20 mouse cellular contexts compared by ENCODE assay signal in genomic region chr5:57797951-57798670, GRCm38 (mm10).
DNase-seq lines count a peak whose midpoint lies in the region; ATAC-seq and TF ChIP-seq lines count a peak whose summit lies in the region.
"Had no signal": no experiment of that assay in that cellular context is flagged by ENCODE, and none has a peak within 500 bp of the region (broad histone marks: within the 10 kb centered on the region; RNA-seq: fewer than 3 reads in every experiment).

No protein-coding gene starts in this region.

- H3K9me3 ChIP-seq in G1E (replicated peaks) = no peaks in the 10 kb centered on the region
- H3K9me3 ChIP-seq in embryonic facial prominence, embryonic 10.5 days = no peaks in the 10 kb centered on the region
- H3K9me3 ChIP-seq: forebrain, embryonic 13.5 days; heart, embryonic 12.5 days; hindbrain, embryonic 10.5 days had no signal

- ATAC-seq in G1E (ENCODE audit: extremely low read depth, insufficient number of reproducible peaks, low FRiP score, poor library complexity, severe bottlenecking) = peak; percentile 86
- ATAC-seq: forebrain, embryonic 13.5 days; forebrain, postnatal 0 days; hindbrain, embryonic 16.5 days; inflammation-experienced regulatory T-cells, adult 6 months; intestine, postnatal 0 days had no signal

- H3K27ac ChIP-seq in embryonic facial prominence, embryonic 10.5 days (replicated peaks) = no peak overlapping the region
- H3K27ac ChIP-seq: forebrain, embryonic 13.5 days; hindbrain, embryonic 10.5 days had no signal

- WGBS in embryonic facial prominence, embryonic 10.5 days = 86% methylated on average over 7 of the region's 7 CpGs

- no peaks in the 10 kb centered on the region for H3K27me3 ChIP-seq in G1E (ENCODE audit: insufficient read depth, low read length)
- H3K27me3 ChIP-seq in embryonic facial prominence, embryonic 10.5 days (replicated peaks; ENCODE audit: low read depth, poor library complexity, severe bottlenecking) = no peaks in the 10 kb centered on the region
- H3K27me3 ChIP-seq: CH12.LX; forebrain, embryonic 13.5 days; heart, embryonic 12.5 days had no signal

- H3K36me3 ChIP-seq in G1E (replicated peaks) = peaks cover 1% of the 10 kb centered on the region
- no peaks in the 10 kb centered on the region for H3K36me3 ChIP-seq in embryonic facial prominence, embryonic 10.5 days (replicated peaks)
- H3K36me3 ChIP-seq: heart, embryonic 12.5 days; hindbrain, embryonic 10.5 days had no signal

- H3K4me1 ChIP-seq in G1E (ENCODE audit: insufficient read depth, low read depth, low read length) = peaks cover 48% of the 10 kb centered on the region
- H3K4me1 ChIP-seq in embryonic facial prominence, embryonic 10.5 days = no peaks in the 10 kb centered on the region
- H3K4me1 ChIP-seq: forebrain, embryonic 13.5 days; heart, embryonic 12.5 days; hindbrain, embryonic 10.5 days had no signal

- DNase-seq in adrenal gland, adult (ENCODE audit: inconsistent age in 2 of 2, low spot score in 1 of 2) = peak; percentile 3 to 54
- no peak for DNase-seq in adrenal gland, adult 18-20 months (ENCODE audit: low spot score in 2 of 2)
- no peak for DNase-seq in G1E (ENCODE audit: low spot score)
- peak; percentile 35 for DNase-seq in adrenal gland, postnatal 10 days
- no peak for DNase-seq in cerebellum, postnatal 25 days
- DNase-seq in embryonic facial prominence, embryonic 10.5 days (ENCODE audit: low spot score) = no peak
- DNase-seq in natural killer cell, adult 2 months (ENCODE audit: low spot score in 2 of 2) = no peak
- DNase-seq: cerebellum, adult 11-12 months; cerebellum, adult 9-10 months; cerebellum, postnatal 36 days; forebrain, postnatal 0 days; gastrocnemius, postnatal 14 days; kidney, adult 8-10 months had no signal

- no peak for TF ChIP-seq CTCF in G1E (IDR thresholded peaks at IDR 0.05; ENCODE audit: low read depth, low read length)

- H3K4me3 ChIP-seq in G1E (ENCODE audit: low read depth, low read length) = no peak overlapping the region; the same call in 1 of the 2 replicates
- H3K4me3 ChIP-seq in embryonic facial prominence, embryonic 10.5 days = no peak overlapping the region
- H3K4me3 ChIP-seq: forebrain, embryonic 13.5 days; heart, embryonic 12.5 days; hindbrain, embryonic 10.5 days had no signal

Comparison
In these comparisons a context has a peak if more than half of its experiments do, and no peak if none do; other contexts are left out.
1. DNase-seq: peak in adrenal gland, adult (2 of 2) and adrenal gland, postnatal 10 days (single experiment); none in adrenal gland, adult 18-20 months (0 of 2), G1E (single experiment), cerebellum, postnatal 25 days (0 of 2), embryonic facial prominence, embryonic 10.5 days (single experiment) and natural killer cell, adult 2 months (0 of 2).